Mouse (Mus musculus) erythroblast, embryonic 14.5 days (primary cell): ENCODE results near the gene Dpy19l3.

ENCODE experiments used
- GATA1 ChIP-seq: IDR thresholded peaks from 2 replicates; pipeline ENCODE4 v1.6.1; 2012; ENCODE audit warnings: low read length, inconsistent platforms, mixed read lengths
- TAL1 ChIP-seq: IDR thresholded peaks from 3 replicates; pipeline ENCODE4 v1.6.1; 2012; ENCODE audit warnings: low read length, inconsistent platforms, mixed read lengths

DNA sequence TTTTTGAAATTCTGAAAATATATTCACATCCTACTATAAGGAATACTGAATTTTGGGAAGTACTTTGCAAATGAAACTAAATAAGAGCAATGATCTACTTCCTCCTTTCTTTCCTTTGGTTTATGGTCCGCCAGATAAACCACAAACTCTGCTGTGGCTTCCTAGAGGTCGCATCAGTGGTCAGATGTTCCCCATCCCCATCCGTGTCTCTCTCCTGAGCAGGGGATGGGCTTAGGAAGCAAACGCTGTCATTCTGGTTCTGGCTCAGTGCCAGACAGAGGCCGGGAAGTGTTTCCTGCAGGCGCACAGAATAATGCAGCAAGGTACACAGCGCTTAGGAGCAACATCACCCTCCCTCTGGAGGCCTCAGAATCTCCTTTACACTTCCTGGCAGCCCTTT lies 41.9 kb upstream of the Dpy19l3 start:
- TF ChIP-seq GATA1 (no peak), TAL1 (no peak)
